Mouse (Mus musculus) stomach, embryonic 15.5 days (tissue): Measurements from ENCODE around the gene Creb3l2. TPM values are rescaled to one million over a fixed set of nuclear protein-coding genes. Genes with fewer than 3 reads are reported as not detected.

ENCODE experiments used
- ATAC-seq: fragments of 200-750 bp; cut with Nextera tagmentation; 2 replicates; pipeline ENCODE4 v1.8.0; 2017; ENCODE audit warnings: low read depth, moderate number of reproducible peaks, moderate TSS enrichment; ENCODE audit not compliant: insufficient read depth, low FRiP score
- H3K27ac ChIP-seq: fragments of 300-500 bp; sonication (generic); 2 replicates; pipeline ENCODE4 v1.5.1; 2015; ENCODE audit warnings: mild to moderate bottlenecking, inconsistent platforms
- H3K27me3 ChIP-seq: fragments of 300-500 bp; sonication (generic); replicated peaks from 2 replicates; pipeline ENCODE4 v1.6.1; 2015; ENCODE audit warnings: inconsistent platforms
- H3K36me3 ChIP-seq: fragments of 300-500 bp; sonication (generic); 2 replicates; pipeline ENCODE4 v1.6.1; 2015; ENCODE audit warnings: inconsistent platforms
- H3K4me1 ChIP-seq: fragments of 300-500 bp; sonication (generic); 2 replicates; pipeline ENCODE4 v1.6.1; 2015; ENCODE audit warnings: inconsistent platforms
- H3K4me2 ChIP-seq: fragments of 300-500 bp; sonication (generic); 2 replicates; pipeline ENCODE4 v1.6.1; 2015; ENCODE audit warnings: mild to moderate bottlenecking, inconsistent platforms
- H3K4me3 ChIP-seq: fragments of 300-500 bp; sonication (generic); replicated peaks from 2 replicates; pipeline ENCODE4 v1.5.1; 2015; ENCODE audit warnings: inconsistent platforms
- H3K9ac ChIP-seq: fragments of 300-500 bp; sonication (generic); 2 replicates; pipeline ENCODE4 v1.6.1; 2015; ENCODE audit warnings: inconsistent platforms
- H3K9me3 ChIP-seq: fragments of 300-500 bp; sonication (generic); 2 replicates; pipeline ENCODE4 v1.6.1; 2016; ENCODE audit warnings: inconsistent platforms
- WGBS: fragments of 180-500 bp; shearing (Covaris S2); methylation state at CpG from one replicate; pipeline ENCODE4 v1.1.7; 2015; 5-methylcytosine and 5-hydroxymethylcytosine counted together
- polyA plus RNA-seq: library from polyadenylated mRNA; unstranded; fragments of >200 nt; fragmentation: Nextera tagmentation; extraction: Ambion mirVana; gene quantifications from 2 replicates; pipeline ENCODE4 v1.2.1, GENCODE M21; 2015

Gene Creb3l2
- polyA plus RNA-seq, result 18.1 and 21.7 TPM in 2 replicates

- Histone ChIP-seq H3K9ac (peak within 1 kb of the TSS; percentile 80), H3K36me3 (no peaks in the 10 kb centered on the region), H3K4me2 (peak within 1 kb of the TSS; percentile 70), H3K4me1 (peaks cover 13% of the 10 kb centered on the region), H3K27me3 (no peaks in the 10 kb centered on the region), H3K4me3 (peak within 1 kb of the TSS; percentile 86), H3K27ac (peak within 1 kb of the TSS; percentile 91), H3K9me3 (no peaks in the 10 kb centered on the region)
- under 1% methylated on average over 33 of the region's 33 CpGs for WGBS
- ATAC-seq, result peak; percentile 98
These were observed at the start of gene Creb3l2 for GRCm38 (mm10) chr6:37442041-37442667. Gene Creb3l2 (minus strand): TSS chr6:37442146.

GRCm38 (mm10) chr6:37486502-37486901, 44.6 kb upstream of the Creb3l2 start:
- WGBS, result 64% methylated on average over 4 of the region's 4 CpGs
- Histone ChIP-seq H3K36me3 (no peaks in the 10 kb centered on the region), H3K9ac (no peak overlapping the region), H3K4me2 (no peak overlapping the region), H3K9me3 (no peaks in the 10 kb centered on the region), H3K4me3 (no peak overlapping the region), H3K4me1 (no peaks in the 10 kb centered on the region), H3K27me3 (no peaks in the 10 kb centered on the region), H3K27ac (no peak overlapping the region)
- 0 out of 2 replicates have a peak, but pooled peaks have one; percentile 47 for ATAC-seq

GRCm38 (mm10) chr6:37484588-37485070, 42.7 kb upstream of the Creb3l2 start:
- Histone ChIP-seq H3K27me3 (no peaks in the 10 kb centered on the region), H3K9ac (no peak overlapping the region), H3K4me1 (no peaks in the 10 kb centered on the region), H3K4me3 (no peak overlapping the region), H3K4me2 (no peak overlapping the region), H3K27ac (no peak overlapping the region), H3K36me3 (no peaks in the 10 kb centered on the region), H3K9me3 (no peaks in the 10 kb centered on the region)
- ATAC-seq, result no peak
- 46% methylated on average over 1 of the region's 1 CpGs for WGBS

GRCm38 (mm10) chr6:37483262-37483661, 41.3 kb upstream of the Creb3l2 start:
- H3K36me3 ChIP-seq, result no peaks in the 10 kb centered on the region
- H3K9ac ChIP-seq, result no peak overlapping the region
- ATAC-seq, result no peak
- H3K27ac ChIP-seq, result no peak overlapping the region
- no peaks in the 10 kb centered on the region for H3K4me1 ChIP-seq
- H3K9me3 ChIP-seq, result no peaks in the 10 kb centered on the region
- 35% methylated on average over 5 of the region's 5 CpGs for WGBS
- no peak overlapping the region for H3K4me2 ChIP-seq
- H3K4me3 ChIP-seq, result no peak overlapping the region
- no peaks in the 10 kb centered on the region for H3K27me3 ChIP-seq

GRCm38 (mm10) chr6:37481147-37481546, 39.2 kb upstream of the Creb3l2 start:
- no peak for ATAC-seq
- Histone ChIP-seq H3K27me3 (no peaks in the 10 kb centered on the region), H3K4me3 (no peak overlapping the region), H3K4me2 (no peak overlapping the region), H3K9ac (no peak overlapping the region), H3K9me3 (no peaks in the 10 kb centered on the region), H3K4me1 (no peaks in the 10 kb centered on the region), H3K36me3 (no peaks in the 10 kb centered on the region), H3K27ac (no peak overlapping the region)
- WGBS, result 75% methylated on average over 3 of the region's 3 CpGs

- H3K36me3 ChIP-seq, result no peaks in the 10 kb centered on the region
These were observed 38.1 kb upstream of the Creb3l2 start for GRCm38 (mm10) chr6:37480008-37480407.

GRCm38 (mm10) chr6:37478481-37478880, 36.5 kb upstream of the Creb3l2 start:
- no peaks in the 10 kb centered on the region for H3K36me3 ChIP-seq
- H3K4me1 ChIP-seq, result no peaks in the 10 kb centered on the region
- ATAC-seq, result no peak
- no peak overlapping the region for H3K27ac ChIP-seq
- H3K4me2 ChIP-seq, result no peak overlapping the region
- no peak overlapping the region for H3K4me3 ChIP-seq
- 84% methylated on average over 2 of the region's 2 CpGs for WGBS
- no peaks in the 10 kb centered on the region for H3K27me3 ChIP-seq
- no peak overlapping the region for H3K9ac ChIP-seq
- H3K9me3 ChIP-seq, result no peaks in the 10 kb centered on the region

More at GRCm38 (mm10) chr6:37480008-37480407, 38.1 kb upstream of the Creb3l2 start:
- no peak overlapping the region for H3K4me3 ChIP-seq
- no peaks in the 10 kb centered on the region for H3K9me3 ChIP-seq
- no peaks in the 10 kb centered on the region for H3K4me1 ChIP-seq
- no peaks in the 10 kb centered on the region for H3K27me3 ChIP-seq
- no peak for ATAC-seq
- H3K4me2 ChIP-seq, result no peak overlapping the region
- no peak overlapping the region for H3K9ac ChIP-seq
- H3K27ac ChIP-seq, result no peak overlapping the region

- Histone ChIP-seq H3K27me3 (no peaks in the 10 kb centered on the region), H3K27ac (no peak overlapping the region), H3K9me3 (no peaks in the 10 kb centered on the region), H3K4me1 (no peaks in the 10 kb centered on the region), H3K36me3 (no peaks in the 10 kb centered on the region), H3K4me3 (no peak overlapping the region), H3K4me2 (no peak overlapping the region), H3K9ac (no peak overlapping the region)
- ATAC-seq, result no peak
- 84% methylated on average over 4 of the region's 4 CpGs for WGBS
These were observed 31.9 kb upstream of the Creb3l2 start for GRCm38 (mm10) chr6:37473674-37474342.

GRCm38 (mm10) chr6:37470216-37470615, 28.3 kb upstream of the Creb3l2 start:
- H3K4me3 ChIP-seq, result no peak overlapping the region
- no peak overlapping the region for H3K9ac ChIP-seq
- H3K36me3 ChIP-seq, result no peaks in the 10 kb centered on the region
- no peak overlapping the region for H3K4me2 ChIP-seq
- no peaks in the 10 kb centered on the region for H3K9me3 ChIP-seq
- 61% methylated on average over 4 of the region's 4 CpGs for WGBS
- H3K4me1 ChIP-seq, result no peaks in the 10 kb centered on the region
- ATAC-seq, result no peak
- no peak overlapping the region for H3K27ac ChIP-seq
- no peaks in the 10 kb centered on the region for H3K27me3 ChIP-seq

GRCm38 (mm10) chr6:37465847-37466246, 23.9 kb upstream of the Creb3l2 start:
- Histone ChIP-seq H3K27ac (no peak overlapping the region), H3K27me3 (no peaks in the 10 kb centered on the region)
- WGBS, result 43% methylated on average over 5 of the region's 5 CpGs

GRCm38 (mm10) chr6:37465356-37465755, 23.4 kb upstream of the Creb3l2 start:
- Histone ChIP-seq H3K27ac (peak overlapping the region; percentile 44; the same call in 1 of the 2 replicates), H3K36me3 (no peaks in the 10 kb centered on the region), H3K9me3 (no peaks in the 10 kb centered on the region), H3K9ac (no peak overlapping the region), H3K4me3 (no peak overlapping the region), H3K4me2 (no peak overlapping the region), H3K4me1 (no peaks in the 10 kb centered on the region), H3K27me3 (no peaks in the 10 kb centered on the region)
- ATAC-seq, result no peak

More at GRCm38 (mm10) chr6:37465847-37466246, 23.9 kb upstream of the Creb3l2 start:
- Histone ChIP-seq H3K9ac (no peak overlapping the region), H3K36me3 (no peaks in the 10 kb centered on the region), H3K4me1 (no peaks in the 10 kb centered on the region), H3K4me3 (no peak overlapping the region), H3K9me3 (no peaks in the 10 kb centered on the region), H3K4me2 (no peak overlapping the region)
- no peak for ATAC-seq

- H3K27ac ChIP-seq, result no peak overlapping the region
- H3K27me3 ChIP-seq, result no peaks in the 10 kb centered on the region
- ATAC-seq, result no peak
- H3K36me3 ChIP-seq, result no peaks in the 10 kb centered on the region
- H3K9me3 ChIP-seq, result no peaks in the 10 kb centered on the region
- H3K9ac ChIP-seq, result no peak overlapping the region
- 6% methylated on average over 5 of the region's 5 CpGs for WGBS
- H3K4me3 ChIP-seq, result peak overlapping the region; percentile 43
- peak overlapping the region; percentile 50 for H3K4me2 ChIP-seq
- no peaks in the 10 kb centered on the region for H3K4me1 ChIP-seq
These were observed 22.6 kb upstream of the Creb3l2 start for GRCm38 (mm10) chr6:37464585-37464984.
